Comparison of ENCODE assay signal across 8 mouse cellular contexts in genomic region chr2:73485236-73486119, GRCm38 (mm10). TPM values are rescaled to one million over a fixed set of nuclear protein-coding genes. Genes with fewer than 3 reads are reported as not detected.
DNase-seq lines count a peak whose midpoint lies in the region; ATAC-seq and TF ChIP-seq lines count a peak whose summit lies in the region.

No protein-coding gene starts in this region.

- WGBS in kidney, embryonic 14.5 days: 68% methylated on average over 26 of the region's 26 CpGs
- 33% methylated on average over 26 of the region's 26 CpGs for WGBS in embryonic facial prominence, embryonic 13.5 days
- WGBS in kidney, postnatal 0 days: 59% methylated on average over 26 of the region's 26 CpGs

- H3K36me3 ChIP-seq in kidney, embryonic 14.5 days (ENCODE audit: control insufficient read depth, insufficient read depth, low read length): no peaks in the 10 kb centered on the region
- peaks cover 12% of the 10 kb centered on the region; the same call in 1 of the 2 replicates for H3K36me3 ChIP-seq in embryonic facial prominence, embryonic 13.5 days
- no peaks in the 10 kb centered on the region for H3K36me3 ChIP-seq in kidney, postnatal 0 days (ENCODE audit: insufficient read depth, low read length)

- H3K4me3 ChIP-seq in kidney, embryonic 14.5 days (ENCODE audit: low read length): peak overlapping the region; percentile 14; the same call in 1 of the 2 replicates
- H3K4me3 ChIP-seq in embryonic facial prominence, embryonic 13.5 days: peak overlapping the region; percentile 25
- peak overlapping the region; percentile 7; the same call in 1 of the 2 replicates for H3K4me3 ChIP-seq in kidney, postnatal 0 days (replicated peaks; ENCODE audit: low read depth, low read length)

- peaks cover 9% of the 10 kb centered on the region; the same call in 1 of the 2 replicates for H3K4me1 ChIP-seq in kidney, embryonic 14.5 days (ENCODE audit: control insufficient read depth, insufficient read depth, low read length)
- peaks cover 72% of the 10 kb centered on the region for H3K4me1 ChIP-seq in embryonic facial prominence, embryonic 13.5 days
- 0 out of 2 replicates have a peak, but pooled peaks cover 12% of the 10 kb centered on the region for H3K4me1 ChIP-seq in kidney, postnatal 0 days (replicated peaks; ENCODE audit: insufficient read depth, low read length)

- DNase-seq in kidney, adult 11 months: no peak
- DNase-seq in kidney, postnatal 0 days (ENCODE audit: low spot score): peak; percentile 57
- no peak for DNase-seq in left cerebral cortex, adult 18-20 months (ENCODE audit: low spot score in 2 of 2)
- DNase-seq in right cerebral cortex, postnatal 14 days: no peak
- no peak for DNase-seq in right cerebral cortex, postnatal 4 days

- H3K27ac ChIP-seq in kidney, embryonic 14.5 days (ENCODE audit: low read depth, low read length): peak overlapping the region; percentile 59; the same call in 1 of the 2 replicates
- peak overlapping the region; percentile 99 for H3K27ac ChIP-seq in embryonic facial prominence, embryonic 13.5 days
- peak overlapping the region; percentile 76 for H3K27ac ChIP-seq in kidney, postnatal 0 days

- H3K27me3 ChIP-seq in kidney, embryonic 14.5 days (ENCODE audit: control insufficient read depth, insufficient read depth, low read length): no peaks in the 10 kb centered on the region
- no peaks in the 10 kb centered on the region for H3K27me3 ChIP-seq in embryonic facial prominence, embryonic 13.5 days
- H3K27me3 ChIP-seq in kidney, postnatal 0 days (ENCODE audit: insufficient read depth, low read length): no peaks in the 10 kb centered on the region

- H3K4me2 ChIP-seq in kidney, embryonic 14.5 days (replicated peaks; ENCODE audit: low read depth, low read length): peak overlapping the region; percentile 25; the same call in 1 of the 2 replicates
- peak overlapping the region; percentile 56 for H3K4me2 ChIP-seq in embryonic facial prominence, embryonic 13.5 days
- H3K4me2 ChIP-seq in kidney, postnatal 0 days (ENCODE audit: low read length): peak overlapping the region; percentile 48

- no peak for ATAC-seq in kidney, embryonic 14.5 days (ENCODE audit: low FRiP score, low TSS enrichment)
- no peak for ATAC-seq in embryonic facial prominence, embryonic 13.5 days (ENCODE audit: insufficient number of reproducible peaks, insufficient read depth, low FRiP score, low TSS enrichment, low read depth)
- no peak for ATAC-seq in kidney, postnatal 0 days (replicated peaks; ENCODE audit: low FRiP score, low read depth)
- ATAC-seq in megakaryocyte-erythroid progenitor cell, adult 5-6 weeks (replicated peaks; ENCODE audit: low FRiP score, low TSS enrichment, poor library complexity, severe bottlenecking): peak; percentile 87

- no peak for TF ChIP-seq CTCF in kidney, postnatal 0 days (IDR thresholded peaks at IDR 0.05; ENCODE audit: low read depth)

- no peaks in the 10 kb centered on the region for H3K9me3 ChIP-seq in kidney, embryonic 14.5 days (ENCODE audit: control insufficient read depth, low read length)
- no peaks in the 10 kb centered on the region for H3K9me3 ChIP-seq in embryonic facial prominence, embryonic 13.5 days
- no peaks in the 10 kb centered on the region for H3K9me3 ChIP-seq in kidney, postnatal 0 days (replicated peaks; ENCODE audit: low read length)

- H3K9ac ChIP-seq in kidney, embryonic 14.5 days (ENCODE audit: low read depth, low read length): no peak overlapping the region
- H3K9ac ChIP-seq in embryonic facial prominence, embryonic 13.5 days: peak overlapping the region; percentile 58; the same call in 1 of the 2 replicates
- no peak overlapping the region for H3K9ac ChIP-seq in kidney, postnatal 0 days (ENCODE audit: low read depth, low read length)

RNA-seq across cellular contexts. Expression of gene Wipf1, which starts 44.1 kb away (rescaled TPM):
- 8.3 and 12.9 TPM in 2 replicates for polyA plus RNA-seq in kidney, embryonic 14.5 days (2014; fragmentation: Nextera tagmentation; extraction: Ambion mirVana)
- 19.9 and 23.4 TPM in 2 replicates for polyA plus RNA-seq in embryonic facial prominence, embryonic 13.5 days (2015; fragmentation: Nextera tagmentation; extraction: Ambion mirVana)
- 7.6 and 8.0 TPM in 2 replicates for polyA plus RNA-seq in kidney, postnatal 0 days (2015; fragmentation: Nextera tagmentation; extraction: Ambion mirVana)
- 7.7 and 14.0 TPM in 2 replicates for total RNA-seq in megakaryocyte-erythroid progenitor cell, adult 5-6 weeks (2014; fragmentation: Nextera tagmentation)
- total RNA-seq in megakaryocyte-erythroid progenitor cell, adult 5-6 weeks (2017): 3.9 and 9.6 TPM in 2 replicates
- 1 to 10 TPM; 7.9 to 9.4 TPM for total RNA-seq in left cerebral cortex, adult 18-20 months (2021)
